Mouse (Mus musculus) cerebellum, adult 2 months (tissue): Measurements from ENCODE around the gene Ptbp3. TPM values are rescaled to one million over a fixed set of nuclear protein-coding genes. Genes with fewer than 3 reads are reported as not detected.

Experiments used
- DNase-seq, 2 experiments: peaks; one replicate each; pipeline ENCODE4 v3.0.0; 2021
- H3K27ac ChIP-seq: fragments of 200-500 bp; 2 replicates; pipeline ENCODE4 v1.5.1; 2012; ENCODE audit warnings: low read length, control low read depth, inconsistent platforms; ENCODE audit not compliant: insufficient read depth
- H3K27me3 ChIP-seq: fragments of 200-500 bp; 2 replicates; pipeline ENCODE4 v1.6.1; 2012; ENCODE audit warnings: inconsistent platforms, mild to moderate bottlenecking, low read length, moderate library complexity; ENCODE audit not compliant: control insufficient read depth, insufficient read depth
- H3K4me1 ChIP-seq: fragments of 200-500 bp; 2 replicates; pipeline ENCODE4 v1.6.1; 2011; ENCODE audit warnings: low read length; ENCODE audit not compliant: control insufficient read depth, insufficient read depth
- H3K4me3 ChIP-seq: fragments of 200-500 bp; replicated peaks from 2 replicates; pipeline ENCODE3; 2011; ENCODE audit warnings: mild to moderate bottlenecking, low read depth, low read length, control low read depth; ENCODE audit not compliant: insufficient read depth
- CTCF ChIP-seq: fragments of 200-500 bp; IDR thresholded peaks from 2 replicates; pipeline ENCODE4 v1.5.1; 2011; ENCODE audit warnings: low read depth, mild to moderate bottlenecking, control low read depth, low read length, moderate library complexity, borderline replicate concordance; ENCODE audit not compliant: insufficient read depth
- POLR2A ChIP-seq: fragments of 200-500 bp; IDR thresholded peaks from 2 replicates; pipeline ENCODE4 v1.6.1; 2011; ENCODE audit warnings: low read length, control low read depth, borderline replicate concordance; ENCODE audit not compliant: insufficient read depth
- WGBS: fragments of 180-500 bp; shearing (Covaris S2); methylation state at CpG from one replicate; pipeline ENCODE4 v1.1.7; 2018; 5-methylcytosine and 5-hydroxymethylcytosine counted together
- polyA plus RNA-seq: library from polyadenylated mRNA; depleted of rRNA; stranded (reverse); fragments of >200 nt; gene quantifications from 2 replicates; pipeline ENCODE4 v1.2.3, GENCODE M21; 2012

Ptbp3 gene
- polyA plus RNA-seq, 1 experiment = 6.7 TPM

GRCm38 (mm10) chr4:59450234-59450854, 98.8 kb downstream of the Ptbp3 start:
- DNase-seq = no peak
- Histone ChIP-seq H3K27me3 (no peaks in the 10 kb centered on the region), H3K27ac (no peak overlapping the region), H3K4me3 (no peak overlapping the region), H3K4me1 (no peaks in the 10 kb centered on the region)
- WGBS = 83% methylated on average over 6 of the region's 6 CpGs
- TF ChIP-seq POLR2A = no peak
- TF ChIP-seq CTCF = no peak

GRCm38 (mm10) chr4:59447296-59447695, 101.9 kb downstream of the Ptbp3 start:
- Histone ChIP-seq H3K27me3 (no peaks in the 10 kb centered on the region), H3K4me3 (no peak overlapping the region), H3K4me1 (no peaks in the 10 kb centered on the region), H3K27ac (no peak overlapping the region)
- WGBS = 77% methylated on average over 1 of the region's 1 CpGs
- DNase-seq = no peak
- TF ChIP-seq CTCF = no peak
- no peak for TF ChIP-seq POLR2A

- Histone ChIP-seq H3K27me3 (no peaks in the 10 kb centered on the region), H3K4me3 (no peak overlapping the region), H3K27ac (no peak overlapping the region), H3K4me1 (no peaks in the 10 kb centered on the region)
- 80% methylated on average over 6 of the region's 6 CpGs for WGBS
- TF ChIP-seq POLR2A (no peak), CTCF (no peak)
- DNase-seq = no peak
Observed at GRCm38 (mm10) chr4:59445516-59445915, 103.6 kb downstream of the Ptbp3 start.

GRCm38 (mm10) chr4:59444994-59445393, 104.2 kb downstream of the Ptbp3 start:
- no peak for TF ChIP-seq CTCF
- no peak for TF ChIP-seq POLR2A
- Histone ChIP-seq H3K4me1 (no peaks in the 10 kb centered on the region), H3K27ac (no peak overlapping the region), H3K27me3 (no peaks in the 10 kb centered on the region), H3K4me3 (no peak overlapping the region)
- WGBS = 92% methylated on average over 3 of the region's 3 CpGs
- no peak for DNase-seq

- WGBS = 70% methylated on average over 4 of the region's 4 CpGs
- TF ChIP-seq POLR2A (no peak), CTCF (no peak)
Observed at GRCm38 (mm10) chr4:59444085-59444484, 105.1 kb downstream of the Ptbp3 start.

GRCm38 (mm10) chr4:59441265-59441664, 107.9 kb downstream of the Ptbp3 start:
- Histone ChIP-seq H3K4me1 (no peaks in the 10 kb centered on the region), H3K27ac (no peak overlapping the region), H3K27me3 (no peaks in the 10 kb centered on the region; the same call in 1 of the 2 replicates), H3K4me3 (no peak overlapping the region)
- WGBS = 86% methylated on average over 1 of the region's 1 CpGs
- no peak for DNase-seq
- no peak for TF ChIP-seq POLR2A
- TF ChIP-seq CTCF = no peak

More at GRCm38 (mm10) chr4:59444085-59444484, 105.1 kb downstream of the Ptbp3 start:
- no peak overlapping the region for H3K27ac ChIP-seq
- no peaks in the 10 kb centered on the region for H3K27me3 ChIP-seq
- no peak for DNase-seq
- no peak overlapping the region for H3K4me3 ChIP-seq
- no peaks in the 10 kb centered on the region for H3K4me1 ChIP-seq

GRCm38 (mm10) chr4:59439960-59440359, 109.2 kb downstream of the Ptbp3 start:
- TF ChIP-seq CTCF (no peak), POLR2A (no peak)
- WGBS = 68% methylated on average over 2 of the region's 2 CpGs
- no peaks in the 10 kb centered on the region; the same call in 1 of the 2 replicates for H3K27me3 ChIP-seq
- H3K27ac ChIP-seq = no peak overlapping the region
- no peak for DNase-seq
- H3K4me1 ChIP-seq = no peaks in the 10 kb centered on the region
- no peak overlapping the region for H3K4me3 ChIP-seq

- DNase-seq = no peak
- Histone ChIP-seq H3K27ac (no peak overlapping the region), H3K27me3 (no peaks in the 10 kb centered on the region; the same call in 1 of the 2 replicates), H3K4me1 (no peaks in the 10 kb centered on the region), H3K4me3 (no peak overlapping the region)
- 43% methylated on average over 5 of the region's 5 CpGs for WGBS
- TF ChIP-seq CTCF (no peak), POLR2A (no peak)
Observed at GRCm38 (mm10) chr4:59439041-59439440, 110.1 kb downstream of the Ptbp3 start.
